Mouse (Mus musculus): ENCODE results near the gene Nup107.
A peak's percentile ranks its signal among the peaks of the same experiment; 100 is the strongest.

Gene Nup107

GRCm38 (mm10) chr10:117792141-117793091, at the start of gene Nup107:
Nup107 (minus strand) TSS chr10:117792705.
- peak; percentile 100 for DNase-seq (ENCODE audit: low spot score)

GRCm38 (mm10) chr10:117841765-117842164, 49.3 kb upstream of the Nup107 start:
- no peak for DNase-seq (ENCODE audit: low spot score)

GRCm38 (mm10) chr10:117840431-117840995, 48.0 kb upstream of the Nup107 start:
- DNase-seq (ENCODE audit: low spot score) = no peak

GRCm38 (mm10) chr10:117839737-117840136, 47.2 kb upstream of the Nup107 start:
- no peak for DNase-seq (ENCODE audit: low spot score)

DNA sequence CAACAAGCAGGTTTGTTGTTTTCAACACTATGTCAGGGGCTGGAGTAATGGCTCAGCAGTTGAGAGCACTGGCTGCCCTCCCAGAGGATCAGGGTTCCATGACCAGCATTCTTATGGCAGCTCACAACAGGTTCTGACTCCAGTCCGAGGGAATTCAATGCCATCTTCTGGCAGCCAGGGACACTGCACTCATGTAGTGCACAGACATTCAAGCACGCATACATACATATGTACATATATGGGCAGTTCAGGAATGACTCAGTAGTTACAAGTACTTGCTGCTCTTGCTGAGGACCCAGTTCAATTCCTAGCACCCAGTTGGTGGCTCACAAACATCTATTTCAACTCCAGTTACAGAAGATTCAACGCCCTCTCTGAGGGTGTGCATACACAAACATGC, 46.4 kb upstream of the Nup107 start:
- no peak for DNase-seq (ENCODE audit: low spot score)

- no peak for DNase-seq (ENCODE audit: low spot score)
Measured at GRCm38 (mm10) chr10:117836354-117836753, 43.8 kb upstream of the Nup107 start.

GRCm38 (mm10) chr10:117835453-117835852, 42.9 kb upstream of the Nup107 start:
- no peak for DNase-seq (ENCODE audit: low spot score)

DNA sequence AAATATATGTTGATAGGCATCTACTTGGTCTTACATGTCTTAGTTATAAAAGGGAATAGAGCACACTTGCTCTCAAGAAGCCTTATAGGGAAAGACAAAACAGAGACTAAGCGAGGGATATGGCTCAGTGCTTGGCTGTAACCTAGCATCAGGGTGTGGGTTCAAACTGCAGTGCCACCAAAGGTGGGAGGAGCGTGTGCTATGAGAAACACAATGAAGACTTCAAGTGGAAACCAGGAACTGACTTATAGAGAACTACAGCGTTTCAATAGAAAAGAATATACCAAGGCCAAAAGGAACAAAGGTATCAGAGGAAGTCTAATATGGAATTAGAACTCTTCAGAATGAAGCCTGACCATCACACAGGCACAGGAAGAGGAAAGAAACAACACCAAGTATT, 38.3 kb upstream of the Nup107 start:
- no peak for DNase-seq (ENCODE audit: low spot score)

- DNase-seq (ENCODE audit: low spot score) = no peak
Measured at GRCm38 (mm10) chr10:117829472-117830155, 37.1 kb upstream of the Nup107 start.

DNA sequence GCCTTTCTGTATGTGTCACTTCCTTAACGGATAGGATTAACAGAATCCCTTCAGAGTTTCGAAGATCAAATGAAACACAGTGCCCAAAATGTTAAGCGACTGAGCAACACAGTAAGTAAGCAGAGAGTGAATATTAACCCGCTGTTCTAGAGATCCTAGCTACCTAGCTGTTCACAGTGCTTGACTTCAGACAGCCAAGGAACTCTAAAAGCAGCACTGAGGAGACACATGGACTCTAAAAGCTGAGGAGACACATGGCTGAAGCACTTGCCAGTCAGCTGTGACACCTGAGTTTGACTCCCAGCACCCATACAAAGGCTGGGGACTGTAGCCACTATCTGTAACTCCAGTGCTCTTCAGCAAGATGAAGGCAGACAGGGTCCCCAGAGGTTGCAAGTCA, 36.5 kb upstream of the Nup107 start:
- no peak for DNase-seq (ENCODE audit: low spot score)

- DNase-seq (ENCODE audit: low spot score) = no peak
Measured at GRCm38 (mm10) chr10:117828536-117828935, 36.0 kb upstream of the Nup107 start.

GRCm38 (mm10) chr10:117824647-117825046, 32.1 kb upstream of the Nup107 start:
- no peak for DNase-seq (ENCODE audit: low spot score)

GRCm38 (mm10) chr10:117824139-117824538, 31.6 kb upstream of the Nup107 start:
- DNase-seq (ENCODE audit: low spot score) = no peak

DNA sequence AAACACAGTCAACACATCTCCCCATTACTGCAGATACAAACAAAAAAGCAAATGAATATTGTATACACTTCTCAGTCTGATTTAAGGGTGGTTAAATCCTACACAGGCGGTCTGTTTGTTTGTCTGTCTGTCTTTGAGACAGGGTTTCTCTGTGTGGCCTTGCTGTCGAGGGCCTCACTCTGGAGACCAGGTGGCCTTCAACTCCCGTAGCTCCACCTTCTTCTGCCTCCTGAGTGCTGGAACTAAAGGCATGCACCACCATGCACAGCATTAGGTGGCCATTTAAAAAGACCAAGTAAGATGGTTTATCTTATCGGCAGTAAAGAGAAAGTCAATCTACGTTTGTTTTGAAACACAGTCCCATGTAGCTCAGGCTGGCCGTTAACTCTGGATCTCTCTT, 30.8 kb upstream of the Nup107 start:
- DNase-seq (ENCODE audit: low spot score) = no peak

DNA sequence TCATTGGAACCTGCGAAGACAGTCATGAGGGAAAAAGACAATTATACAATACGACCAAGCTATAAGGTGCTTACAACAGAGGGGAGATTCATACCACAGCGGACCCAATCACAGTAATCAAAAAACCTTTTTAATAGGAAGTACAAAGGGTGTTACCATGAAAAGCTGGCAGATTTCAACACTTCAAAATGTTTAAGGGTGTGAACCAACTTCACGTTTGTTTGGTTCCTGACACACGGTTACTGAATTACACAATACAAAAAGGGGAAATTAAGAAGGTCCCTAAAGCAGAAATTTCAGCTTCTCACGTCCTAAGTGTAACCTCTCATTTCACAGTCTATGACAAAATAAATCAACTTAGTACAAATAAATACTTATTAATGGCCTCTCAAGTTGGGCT, 26.1 kb upstream of the Nup107 start:
- DNase-seq (ENCODE audit: low spot score) = no peak

DNA sequence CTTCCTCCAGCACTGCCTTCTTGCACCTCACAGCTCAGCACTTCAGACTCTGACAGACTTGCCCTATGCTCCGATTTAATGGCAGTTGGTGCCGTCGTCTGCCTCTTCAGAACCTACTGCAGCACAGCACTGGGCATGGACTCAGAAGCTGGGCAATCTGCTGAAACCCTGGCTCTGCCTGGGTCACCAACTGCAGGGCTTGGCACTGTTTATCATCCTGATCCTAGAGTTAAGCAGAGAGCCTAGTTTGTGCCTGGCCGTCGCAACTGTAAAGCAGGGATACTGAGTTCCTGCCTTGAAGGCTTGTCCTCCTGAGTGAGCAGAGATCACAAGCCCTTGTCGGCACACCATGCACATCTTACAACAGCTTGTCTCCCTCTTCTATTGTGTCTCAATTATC, 24.2 kb upstream of the Nup107 start:
- DNase-seq (ENCODE audit: low spot score) = no peak

- DNase-seq (ENCODE audit: low spot score) = no peak
Measured at GRCm38 (mm10) chr10:117812501-117812900, 20.0 kb upstream of the Nup107 start.

- DNase-seq (ENCODE audit: low spot score) = no peak
Measured at GRCm38 (mm10) chr10:117811555-117811954, 19.1 kb upstream of the Nup107 start.

DNA sequence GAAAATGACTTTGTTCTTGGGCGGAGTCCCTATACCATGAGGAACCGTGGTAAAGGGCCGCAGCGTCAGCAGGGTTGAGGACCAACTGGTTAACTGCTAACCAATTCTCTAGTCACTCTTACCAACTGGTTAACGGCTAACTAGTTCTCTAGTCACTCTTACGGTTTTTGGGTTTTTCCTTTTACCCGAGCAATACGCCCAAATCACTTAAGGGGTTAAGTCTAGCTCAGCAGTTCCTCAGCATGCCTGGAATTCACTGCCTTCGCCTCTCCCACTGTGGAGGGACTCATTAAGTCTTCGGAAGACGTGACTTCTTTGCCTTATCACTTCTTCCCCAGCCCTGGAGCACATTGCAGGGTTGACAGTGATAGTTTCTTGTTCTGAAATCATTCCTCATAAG, 18.0 kb upstream of the Nup107 start:
- DNase-seq (ENCODE audit: low spot score) = no peak

DNA sequence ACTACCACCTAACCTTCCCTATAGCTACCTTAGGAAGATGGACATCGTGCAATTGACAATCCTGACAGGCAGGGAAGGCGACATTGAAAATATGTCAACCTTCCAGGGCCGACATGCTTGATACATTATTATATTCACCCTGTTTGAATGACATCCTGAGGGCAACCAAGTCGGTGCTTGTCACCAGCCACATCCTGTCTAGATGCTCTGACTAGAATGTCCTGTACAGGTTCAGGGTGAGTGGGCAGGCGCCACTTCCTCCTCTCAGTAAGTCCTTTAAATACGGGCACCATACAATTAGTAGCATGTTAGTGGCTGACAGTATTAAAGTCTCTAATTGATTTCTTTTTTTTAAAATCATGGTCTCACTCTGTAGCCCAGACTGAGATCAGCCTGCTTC, 15.6 kb upstream of the Nup107 start:
- DNase-seq (ENCODE audit: low spot score) = no peak

GRCm38 (mm10) chr10:117805919-117806318, 13.4 kb upstream of the Nup107 start:
- no peak for DNase-seq (ENCODE audit: low spot score)

DNA sequence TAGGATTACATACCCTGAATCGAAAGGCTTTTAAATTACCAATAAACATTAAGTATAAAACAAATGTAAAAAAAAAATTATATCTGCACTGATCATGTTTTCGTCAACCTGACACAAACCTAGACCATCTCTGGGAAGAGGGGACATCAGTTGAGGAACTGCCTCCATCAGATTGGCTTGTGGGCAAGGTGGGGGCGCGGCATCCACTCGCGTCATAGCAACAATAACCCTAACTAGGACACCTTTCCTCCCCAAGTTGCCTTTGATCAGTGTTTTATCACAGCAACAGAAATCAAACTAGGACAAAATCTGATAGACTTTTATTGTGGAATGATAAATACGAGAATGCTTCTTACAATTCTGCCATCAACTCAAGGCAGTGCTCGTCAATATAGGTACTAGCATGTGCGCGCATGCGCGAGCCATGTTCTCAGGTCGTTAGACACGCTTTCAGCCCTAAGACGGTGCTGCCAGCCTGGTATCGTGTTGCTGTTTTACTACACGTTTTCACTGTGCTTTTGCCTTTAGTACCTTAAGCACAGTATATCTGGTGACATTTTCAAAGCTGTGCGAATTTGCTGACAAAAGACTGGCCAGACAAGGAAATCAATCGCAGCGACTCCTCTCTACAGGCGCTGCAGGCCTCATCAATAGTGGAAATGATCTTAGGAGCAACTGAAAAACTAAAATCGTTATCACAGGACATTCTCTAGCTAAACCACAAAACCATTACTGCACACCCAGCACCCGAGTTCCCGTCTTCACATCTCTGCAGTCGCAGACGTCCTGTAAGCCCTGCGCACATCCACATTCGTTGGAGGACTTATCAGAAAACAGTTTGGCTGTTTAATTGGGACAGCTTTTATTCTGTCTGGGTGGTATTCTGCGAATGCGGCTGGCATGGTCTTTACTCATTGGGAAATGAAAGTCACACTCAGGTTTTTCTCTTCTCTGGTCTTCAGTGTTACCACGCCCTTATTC, 11.7 kb upstream of the Nup107 start:
- DNase-seq (ENCODE audit: low spot score) = no peak
